Mouse (Mus musculus) E14TG2a.4 (cell line): ENCODE data around the gene Relb.
A peak's percentile ranks its signal among the peaks of the same experiment; 100 is the strongest.

ENCODE experiments used
- H3K27me3 ChIP-seq: 2 replicates; pipeline ENCODE4 v1.6.1; 2014; ENCODE audit warnings: low read length, control low read depth; ENCODE audit not compliant: insufficient read depth
- H3K36me3 ChIP-seq: 2 replicates; pipeline ENCODE4 v1.6.1; 2014; ENCODE audit warnings: low read length, control low read depth; ENCODE audit not compliant: insufficient read depth
- H3K4me1 ChIP-seq: replicated peaks from 2 replicates; pipeline ENCODE4 v1.6.1; 2014; ENCODE audit warnings: low read depth, low read length, control low read depth
- H3K4me3 ChIP-seq: replicated peaks from 2 replicates; pipeline ENCODE4 v1.5.1; 2014; ENCODE audit warnings: mild to moderate bottlenecking, low read length
- H3K9me3 ChIP-seq: 2 replicates; pipeline ENCODE4 v1.6.1; 2014; ENCODE audit warnings: low read length, control low read depth
- CTCF ChIP-seq: conservative IDR thresholded peaks from 2 replicates; pipeline ENCODE4 v1.5.1; 2014; ENCODE audit warnings: low read length
- NANOG ChIP-seq: IDR thresholded peaks from 2 replicates; pipeline ENCODE4 v1.6.1; 2014; ENCODE audit warnings: borderline replicate concordance, low read length, mixed read lengths
- POU5F1 ChIP-seq: IDR thresholded peaks from 2 replicates; pipeline ENCODE4 v1.6.1; 2014; ENCODE audit warnings: low read length, borderline replicate concordance

Relb gene

DNA sequence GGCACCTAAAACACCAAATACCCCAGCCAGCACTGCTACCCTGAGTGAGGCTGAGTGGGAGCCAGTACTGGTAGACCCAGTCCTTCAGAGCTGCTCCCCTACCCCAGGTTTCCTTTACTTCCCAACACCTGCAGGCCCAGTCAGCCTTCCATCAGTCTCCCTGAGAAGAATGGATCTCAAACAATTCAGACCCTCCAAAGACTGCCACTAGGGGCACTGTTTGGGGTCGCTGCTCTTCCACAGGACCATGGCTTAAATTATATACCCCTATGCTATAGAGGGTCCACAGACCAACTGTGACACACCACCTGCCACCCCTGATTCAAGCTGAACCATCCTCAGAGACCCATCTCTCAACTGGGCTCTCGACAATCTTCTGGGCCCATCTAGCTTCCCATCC is 70.3 kb downstream of the Relb start:
- H3K27me3 ChIP-seq, result peaks cover 9% of the 10 kb centered on the region
- H3K4me1 ChIP-seq, result peaks cover 83% of the 10 kb centered on the region
- H3K9me3 ChIP-seq, result no peaks in the 10 kb centered on the region
- TF ChIP-seq CTCF (peak; percentile 65), NANOG (no peak)
- no peak overlapping the region for H3K4me3 ChIP-seq
- H3K36me3 ChIP-seq, result peaks cover 59% of the 10 kb centered on the region

DNA sequence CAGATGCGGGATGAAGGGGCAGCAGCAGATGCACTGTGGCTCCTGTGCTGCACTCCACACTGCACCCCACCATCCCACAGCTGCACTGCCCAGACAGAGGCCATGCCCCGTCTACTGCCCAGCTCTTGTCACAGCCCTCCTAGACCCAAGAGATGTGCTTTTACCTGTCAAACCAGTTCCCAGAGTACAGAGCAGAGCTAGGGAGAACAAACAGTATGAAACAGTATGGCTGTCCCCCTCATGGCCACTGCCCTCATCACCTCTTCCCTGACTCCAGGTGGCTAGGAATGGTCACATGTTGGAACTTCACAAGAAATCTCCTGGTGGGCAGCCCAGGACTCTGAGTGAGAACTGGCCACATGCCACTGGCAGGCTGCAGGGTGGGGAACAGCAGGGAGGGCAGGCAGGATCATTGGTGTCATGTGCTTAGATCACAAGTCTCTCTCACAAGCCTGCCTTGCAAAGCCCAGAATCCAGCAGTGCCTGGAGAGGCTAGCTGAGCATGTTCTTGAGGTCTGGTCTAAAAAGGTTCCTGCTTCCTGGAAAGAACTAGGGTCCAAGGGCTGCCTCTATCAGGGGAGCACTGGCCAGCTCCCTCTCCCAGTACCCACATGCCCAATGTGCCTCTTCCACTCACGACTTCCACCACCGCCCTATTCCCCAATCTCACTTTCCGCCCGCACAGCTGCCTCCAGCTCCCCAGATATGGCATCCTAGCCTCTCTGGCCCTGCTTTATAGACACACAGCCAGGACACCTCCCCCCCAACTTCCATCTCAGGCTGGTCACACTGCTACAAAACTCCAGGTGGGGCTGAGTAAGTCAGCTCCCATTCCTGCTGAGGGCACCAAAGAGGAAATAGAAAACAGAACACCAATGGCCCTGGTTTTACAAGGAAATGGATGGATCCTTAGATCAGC is 71.0 kb downstream of the Relb start:
- TF ChIP-seq POU5F1 (no peak), CTCF (no peak), NANOG (no peak)
- H3K36me3 ChIP-seq, result peaks cover 60% of the 10 kb centered on the region
- H3K4me3 ChIP-seq, result no peak overlapping the region
- peaks cover 79% of the 10 kb centered on the region for H3K4me1 ChIP-seq
- no peaks in the 10 kb centered on the region for H3K9me3 ChIP-seq
- peaks cover 9% of the 10 kb centered on the region for H3K27me3 ChIP-seq

DNA sequence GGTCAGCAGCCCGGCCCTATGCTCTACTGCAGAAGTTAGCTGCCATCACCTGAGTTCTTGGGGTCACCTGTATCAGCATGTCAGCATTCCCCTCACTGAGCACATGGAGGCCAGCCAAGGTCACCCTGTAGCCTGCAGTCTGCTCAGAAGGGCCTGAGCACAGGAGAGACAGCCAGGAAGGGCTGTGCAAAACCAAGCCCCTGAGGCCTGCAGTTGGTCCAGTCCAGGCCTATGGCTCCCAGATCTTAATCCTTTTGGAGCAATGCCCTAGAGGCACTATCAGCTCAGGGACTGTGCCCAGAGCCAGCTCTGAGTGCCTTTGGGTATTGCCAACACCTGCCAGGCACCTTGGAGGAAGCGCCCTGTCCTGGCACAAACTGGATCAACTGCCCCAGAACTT is 72.2 kb downstream of the Relb start:
- no peaks in the 10 kb centered on the region for H3K9me3 ChIP-seq
- TF ChIP-seq NANOG, result no peak
- TF ChIP-seq CTCF, result no peak
- no peak for TF ChIP-seq POU5F1

More for the DNA sequence above, 72.2 kb downstream of the Relb start:
- H3K27me3 ChIP-seq, result peaks cover 9% of the 10 kb centered on the region
- no peak overlapping the region for H3K4me3 ChIP-seq
- peaks cover 72% of the 10 kb centered on the region for H3K4me1 ChIP-seq
- peaks cover 72% of the 10 kb centered on the region for H3K36me3 ChIP-seq
